ENCODE assay signal across 14 mouse cellular contexts in the genomic region with DNA sequence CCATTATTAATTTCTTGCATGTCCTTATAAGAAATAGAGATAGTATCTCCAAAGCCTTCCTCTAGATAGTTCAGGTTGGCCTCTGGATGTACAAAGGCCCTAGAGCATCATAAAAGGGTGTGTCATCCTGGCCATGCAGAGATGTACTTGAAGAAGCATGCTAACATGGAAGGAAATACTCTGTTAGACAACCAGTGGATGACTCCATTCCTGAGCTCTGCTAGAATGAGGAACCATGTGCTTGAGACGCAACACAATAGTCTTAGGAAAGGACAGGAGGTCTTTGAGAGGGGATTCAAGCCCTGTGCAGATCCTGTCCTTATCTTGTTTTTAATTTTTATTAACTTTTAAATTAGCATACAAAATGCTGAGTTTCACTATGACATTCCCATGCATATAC.
"Had no signal": no experiment of that assay in that cellular context is flagged by ENCODE, and none has a peak within 500 bp of the region (broad histone marks: within the 10 kb centered on the region; RNA-seq: fewer than 3 reads in every experiment).

No protein-coding gene starts in this region.

- H3K4me1 ChIP-seq: kidney, embryonic 15.5 days; limb, embryonic 10.5 days; midbrain, embryonic 10.5 days; neural tube, embryonic 12.5 days had no signal

- H3K36me3 ChIP-seq: kidney, embryonic 15.5 days; limb, embryonic 10.5 days; liver, embryonic 15.5 days; midbrain, embryonic 10.5 days; neural tube, embryonic 12.5 days had no signal

- H3K9ac ChIP-seq: kidney, embryonic 15.5 days; liver, embryonic 15.5 days; neural tube, embryonic 12.5 days had no signal

- H3K27ac ChIP-seq: kidney, embryonic 15.5 days; limb, embryonic 10.5 days; liver, embryonic 15.5 days; midbrain, embryonic 10.5 days; neural tube, embryonic 12.5 days; stomach, postnatal 0 days had no signal

- H3K4me3 ChIP-seq: kidney, embryonic 15.5 days; limb, embryonic 10.5 days; liver, embryonic 15.5 days; midbrain, embryonic 10.5 days; neural tube, embryonic 12.5 days had no signal

- ATAC-seq: intestine, embryonic 16.5 days had no signal

- H3K27me3 ChIP-seq: kidney, embryonic 15.5 days; liver, embryonic 15.5 days; neural tube, embryonic 12.5 days had no signal

- DNase-seq: kidney, adult 2 months; kidney, postnatal 14 days; midbrain, embryonic 14.5 days; retina, postnatal 1 day; right cerebral cortex, postnatal 4 days; spleen, adult 18-20 months; thymus, postnatal 14 days had no signal
